Mouse (Mus musculus) CH12.LX (cell line): ENCODE results near the gene Bfsp2.

ENCODE experiments used
- CHD2 ChIP-seq: IDR thresholded peaks from 2 replicates; pipeline ENCODE4 v1.6.1; 2011; ENCODE audit warnings: low read length, improper control_type of control experiment
- CTCF ChIP-seq, 2 experiments: IDR thresholded peaks in 1 of 2; conservative IDR thresholded peaks in 1 of 2; 2 replicates each; pipeline ENCODE4 v1.5.1; 2011 to 2012; ENCODE audit warnings: low read depth in 2 of 2, low read length in 2 of 2, improper control_type of control experiment in 1 of 2, inconsistent platforms in 1 of 2, mild to moderate bottlenecking in 1 of 2, moderate library complexity in 1 of 2
- EP300 ChIP-seq: IDR thresholded peaks from 2 replicates; pipeline ENCODE4 v1.6.1; 2011; ENCODE audit warnings: low read length, improper control_type of control experiment
- ETS1 ChIP-seq: conservative IDR thresholded peaks from 2 replicates; pipeline ENCODE4 v1.6.1; 2012; ENCODE audit warnings: low read depth, mild to moderate bottlenecking, inconsistent platforms, low read length, improper control_type of control experiment, moderate library complexity
- JUND ChIP-seq: conservative IDR thresholded peaks from 2 replicates; pipeline ENCODE4 v1.6.1; 2011; ENCODE audit warnings: low read depth, low read length, improper control_type of control experiment
- MAZ ChIP-seq: IDR thresholded peaks from 2 replicates; pipeline ENCODE4 v1.6.1; 2012; ENCODE audit warnings: low read depth, mild to moderate bottlenecking, inconsistent platforms, low read length, improper control_type of control experiment, moderate library complexity
- MEF2A ChIP-seq: IDR thresholded peaks from 2 replicates; pipeline ENCODE4 v1.6.1; 2014; ENCODE audit warnings: low read depth, mild to moderate bottlenecking, inconsistent platforms, low read length, improper control_type of control experiment, borderline replicate concordance
- POLR2A ChIP-seq: IDR thresholded peaks from 2 replicates; pipeline ENCODE4 v1.6.1; 2011; ENCODE audit warnings: low read depth, mild to moderate bottlenecking, improper control_type of control experiment, low read length
- POLR2AphosphoS2 ChIP-seq: IDR thresholded peaks from 2 replicates; pipeline ENCODE4 v1.6.1; 2011; ENCODE audit warnings: low read depth, low read length, improper control_type of control experiment
- RAD21 ChIP-seq: IDR thresholded peaks from 2 replicates; pipeline ENCODE4 v1.6.1; 2011; ENCODE audit warnings: low read depth, mild to moderate bottlenecking, low read length, improper control_type of control experiment, moderate library complexity
- SIN3A ChIP-seq: IDR thresholded peaks from 2 replicates; pipeline ENCODE4 v1.6.1; 2012; ENCODE audit warnings: low read length, improper control_type of control experiment, inconsistent platforms
- TBP ChIP-seq: conservative IDR thresholded peaks from 2 replicates; pipeline ENCODE4 v1.6.1; 2011; ENCODE audit warnings: low read depth, low read length, improper control_type of control experiment
- USF1 ChIP-seq: IDR thresholded peaks from 2 replicates; pipeline ENCODE4 v1.6.1; 2014; ENCODE audit warnings: low read depth, mild to moderate bottlenecking, inconsistent platforms, low read length, improper control_type of control experiment

DNA sequence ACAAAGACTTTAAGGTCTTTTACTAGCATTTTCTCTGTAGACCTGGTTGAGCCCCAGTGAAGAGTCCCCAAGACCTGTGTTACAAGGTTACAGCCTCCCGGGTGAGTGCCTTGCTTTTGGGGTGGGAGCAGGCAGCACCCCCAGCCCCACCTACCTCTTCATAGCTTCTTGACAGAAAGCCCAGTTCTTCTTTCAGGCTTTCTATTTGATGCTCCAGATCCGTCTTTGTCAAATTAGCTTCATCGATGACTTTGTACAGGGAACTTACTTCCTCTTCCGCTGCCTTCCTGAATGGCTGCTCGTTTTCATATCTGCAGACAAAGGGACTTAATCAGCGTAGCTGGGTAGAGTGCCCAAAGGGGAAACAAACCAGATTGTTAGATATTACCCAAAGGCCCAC is 30.6 kb downstream of the Bfsp2 start:
- no peak for TF ChIP-seq RAD21
- TF ChIP-seq CTCF (conservative IDR thresholded peaks at IDR 0.05 in 1 of 2, IDR thresholded peaks at IDR 0.05 in 1 of 2; ENCODE audit: low read depth in 2 of 2, low read length in 2 of 2): no peak
- no peak for TF ChIP-seq EP300
- no peak for TF ChIP-seq SIN3A
- no peak for TF ChIP-seq TBP
- TF ChIP-seq MEF2A: no peak
- no peak for TF ChIP-seq CHD2
- TF ChIP-seq ETS1: no peak
- no peak for TF ChIP-seq POLR2A
- no peak for TF ChIP-seq POLR2AphosphoS2
- TF ChIP-seq USF1: no peak
- TF ChIP-seq MAZ: no peak
- no peak for TF ChIP-seq JUND
